Mouse (Mus musculus): ENCODE measurements around the gene Phactr2. TPM values are rescaled to one million over a fixed set of nuclear protein-coding genes. Genes with fewer than 3 reads are reported as not detected.

Phactr2 gene
- total RNA-seq, 2 experiments from 2014 or later: 8.3 to 9.3 TPM

GRCm38 (mm10) chr10:13186754-13187153, 287.5 kb downstream of the Phactr2 start:
- ATAC-seq (replicated peaks; ENCODE audit: low FRiP score, poor library complexity, severe bottlenecking): no peak

- ATAC-seq (replicated peaks; ENCODE audit: low FRiP score, poor library complexity, severe bottlenecking): no peak
Measured at GRCm38 (mm10) chr10:13184170-13184766, 289.9 kb downstream of the Phactr2 start.

- ATAC-seq (replicated peaks; ENCODE audit: low FRiP score, poor library complexity, severe bottlenecking): no peak
Measured at GRCm38 (mm10) chr10:13180211-13180610, 294.0 kb downstream of the Phactr2 start.

- ATAC-seq (replicated peaks; ENCODE audit: low FRiP score, poor library complexity, severe bottlenecking): no peak
Measured at GRCm38 (mm10) chr10:13177973-13178624, 296.1 kb downstream of the Phactr2 start, which contains the start of gene Zc2hc1b. Gene Zc2hc1b (minus strand): TSS chr10:13178023.

GRCm38 (mm10) chr10:13175866-13176265, 298.3 kb downstream of the Phactr2 start:
- ATAC-seq (replicated peaks; ENCODE audit: low FRiP score, poor library complexity, severe bottlenecking): no peak

GRCm38 (mm10) chr10:13172798-13173221, 301.4 kb downstream of the Phactr2 start:
- no peak for ATAC-seq (replicated peaks; ENCODE audit: low FRiP score, poor library complexity, severe bottlenecking)

- ATAC-seq (replicated peaks; ENCODE audit: low FRiP score, poor library complexity, severe bottlenecking): no peak
Measured at GRCm38 (mm10) chr10:13171461-13171860, 302.8 kb downstream of the Phactr2 start.

- ATAC-seq (replicated peaks; ENCODE audit: low FRiP score, poor library complexity, severe bottlenecking): no peak
Measured at GRCm38 (mm10) chr10:13170739-13171448, 303.3 kb downstream of the Phactr2 start.

- no peak for ATAC-seq (replicated peaks; ENCODE audit: low FRiP score, poor library complexity, severe bottlenecking)
Measured at GRCm38 (mm10) chr10:13168461-13168860, 305.8 kb downstream of the Phactr2 start.

GRCm38 (mm10) chr10:13162031-13162430, 312.2 kb downstream of the Phactr2 start:
- ATAC-seq (replicated peaks; ENCODE audit: low FRiP score, poor library complexity, severe bottlenecking): no peak

GRCm38 (mm10) chr10:13160913-13161312, 313.3 kb downstream of the Phactr2 start:
- no peak for ATAC-seq (replicated peaks; ENCODE audit: low FRiP score, poor library complexity, severe bottlenecking)

Other genes with a start within 250 kb of the Phactr2 start
- gene Fuca2, start 25.1 kb upstream of the Phactr2 start, total RNA-seq (2015; ENCODE audit: low replicate concordance): 22.2 and 62.3 TPM in 2 replicates
- 11.2 and 12.1 TPM in 2 replicates for gene Fuca2, start 25.1 kb upstream of the Phactr2 start, total RNA-seq (2017; ENCODE audit: low replicate concordance)
- 1.9 TPM in 1 of 2 replicates, not detected in the other for gene Adat2, start 78.5 kb upstream of the Phactr2 start, total RNA-seq (2015; ENCODE audit: low replicate concordance)
- gene Adat2, start 78.5 kb upstream of the Phactr2 start, total RNA-seq (2017; ENCODE audit: low replicate concordance): 0.51 and 2.6 TPM in 2 replicates
- gene Pex3, start 78.7 kb upstream of the Phactr2 start, total RNA-seq (2015; ENCODE audit: low replicate concordance): 10.0 and 11.7 TPM in 2 replicates
- gene Pex3, start 78.7 kb upstream of the Phactr2 start, total RNA-seq (2017; ENCODE audit: low replicate concordance): 4.2 and 8.7 TPM in 2 replicates

All from erythroblast, adult 5-6 weeks (primary cell).